Mouse (Mus musculus): ENCODE data around the gene Eif4e3. TPM values are rescaled to one million over a fixed set of nuclear protein-coding genes. Genes with fewer than 3 reads are reported as not detected.

Gene Eif4e3
- 10 to 100 TPM; 17.6 to 20.4 TPM for total RNA-seq (2021)

DNA sequence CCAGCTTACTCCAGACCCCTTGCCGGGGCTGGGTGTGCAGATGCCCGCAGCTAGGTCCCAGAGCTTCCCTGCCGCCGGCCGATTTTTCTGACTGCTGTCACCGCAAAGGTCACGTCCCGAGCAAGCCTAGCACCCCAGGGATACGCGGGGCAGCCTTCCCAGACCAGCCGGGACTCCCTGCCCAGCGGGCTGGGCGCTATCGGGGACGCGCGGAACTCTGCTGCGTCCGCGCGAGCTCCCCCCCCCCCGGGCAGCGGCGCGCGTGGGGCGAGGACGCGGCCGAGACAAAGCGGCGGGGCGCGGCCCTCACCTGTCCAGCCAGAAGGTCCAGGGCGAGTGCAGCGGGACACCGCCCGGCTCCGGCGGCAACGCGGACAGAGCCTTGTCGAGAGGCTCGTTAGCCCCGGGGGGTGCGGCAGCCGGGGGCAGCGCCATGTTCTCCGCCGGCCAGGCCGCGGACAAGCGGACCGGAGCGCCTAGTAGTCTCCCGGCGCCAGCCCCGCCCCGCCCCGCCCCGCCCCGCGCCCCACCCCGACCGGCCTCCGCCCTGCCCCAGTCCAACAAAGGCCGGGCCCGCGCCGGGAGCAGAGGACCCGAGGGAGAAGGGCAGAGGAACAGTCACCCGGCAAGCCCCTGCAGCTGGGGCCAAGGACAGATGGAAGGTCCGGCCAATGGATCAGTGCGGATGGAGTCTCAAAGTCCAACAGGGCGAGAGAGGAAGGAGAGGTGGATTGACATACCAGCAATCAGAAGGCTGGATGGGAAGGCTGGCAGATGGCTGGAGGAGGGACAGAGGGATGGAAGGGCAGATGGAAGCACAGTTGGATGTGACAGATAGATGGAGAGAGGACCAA, at the start of gene Eif4e3, which contains the start of gene Gm20696:
Gene Eif4e3, minus strand, starts transcription at position 454 of the 854 bp plus-strand sequence.
Gene Gm20696, minus strand, starts transcription at position 480 of the 854 bp plus-strand sequence.
- peak; percentile 71 for DNase-seq

DNA sequence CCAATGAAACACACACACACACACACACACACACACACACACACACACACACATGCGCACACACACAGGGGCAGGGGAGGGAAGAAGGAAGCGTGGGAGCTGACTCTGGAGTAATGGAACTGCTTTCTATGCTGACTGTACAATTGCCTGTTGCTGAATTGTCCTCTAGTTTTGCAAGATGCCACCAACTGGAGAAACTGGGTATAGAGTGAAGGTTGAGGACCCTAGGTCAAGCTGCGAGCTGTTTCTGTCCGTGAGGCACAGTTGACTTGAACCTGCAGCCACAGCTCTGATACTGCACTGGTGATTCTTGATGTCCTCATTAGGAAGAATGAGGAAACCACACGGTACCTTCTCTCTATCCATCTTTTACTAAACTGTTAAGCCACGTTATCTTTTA, 49.3 kb upstream of the Eif4e3 start:
- no peak for DNase-seq

DNA sequence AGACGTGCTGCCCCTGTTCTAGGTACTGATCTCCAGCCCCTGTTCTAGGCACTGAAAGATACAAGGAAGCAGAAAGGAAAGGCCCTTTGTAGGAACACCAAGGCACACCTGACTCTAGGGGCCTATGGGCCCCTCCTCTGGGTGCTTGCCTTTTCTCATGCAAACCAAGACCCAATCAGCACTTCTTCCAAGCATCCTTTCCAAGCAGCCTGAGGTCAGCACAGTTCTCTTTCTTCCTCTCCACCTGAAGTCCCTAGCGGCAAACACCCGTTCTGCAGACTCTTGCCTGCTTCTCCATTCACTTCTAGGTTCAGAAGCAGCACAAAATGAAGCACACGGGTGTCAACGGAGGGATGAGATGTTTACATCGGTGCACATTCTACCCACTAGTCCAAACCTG, 48.6 kb upstream of the Eif4e3 start:
- DNase-seq, result no peak

- no peak for DNase-seq
Measured at GRCm38 (mm10) chr6:99713256-99713655, 46.7 kb upstream of the Eif4e3 start.

- no peak for DNase-seq
Measured at GRCm38 (mm10) chr6:99711576-99712101, 45.1 kb upstream of the Eif4e3 start.

DNA sequence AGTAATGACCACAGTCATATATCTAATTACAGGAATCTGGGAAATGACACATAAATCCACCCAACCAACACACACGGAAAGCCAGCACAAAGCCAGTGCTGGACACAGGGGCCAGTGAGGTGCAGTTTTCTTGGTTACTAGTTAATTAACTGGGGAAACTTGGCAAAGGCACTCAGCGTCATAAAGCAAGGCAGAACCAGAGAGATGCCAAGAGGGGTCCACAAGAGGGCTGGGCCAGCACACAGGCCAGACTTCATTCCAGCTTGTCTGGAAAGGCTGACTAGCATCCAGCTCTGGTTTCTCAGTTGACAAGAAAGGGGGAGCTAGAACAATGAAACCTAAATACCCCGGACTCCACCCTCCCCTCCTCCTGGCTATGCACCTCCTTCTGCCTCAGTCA, 33.9 kb upstream of the Eif4e3 start:
- DNase-seq, result no peak

GRCm38 (mm10) chr6:99692916-99693841, 26.6 kb upstream of the Eif4e3 start:
- DNase-seq, result peak; percentile 17

- DNase-seq, result peak; percentile 21
Measured at GRCm38 (mm10) chr6:99692206-99692915, 25.8 kb upstream of the Eif4e3 start, which contains the start of gene Gpr27. Gene Gpr27 (plus strand): TSS chr6:99692679.

DNA sequence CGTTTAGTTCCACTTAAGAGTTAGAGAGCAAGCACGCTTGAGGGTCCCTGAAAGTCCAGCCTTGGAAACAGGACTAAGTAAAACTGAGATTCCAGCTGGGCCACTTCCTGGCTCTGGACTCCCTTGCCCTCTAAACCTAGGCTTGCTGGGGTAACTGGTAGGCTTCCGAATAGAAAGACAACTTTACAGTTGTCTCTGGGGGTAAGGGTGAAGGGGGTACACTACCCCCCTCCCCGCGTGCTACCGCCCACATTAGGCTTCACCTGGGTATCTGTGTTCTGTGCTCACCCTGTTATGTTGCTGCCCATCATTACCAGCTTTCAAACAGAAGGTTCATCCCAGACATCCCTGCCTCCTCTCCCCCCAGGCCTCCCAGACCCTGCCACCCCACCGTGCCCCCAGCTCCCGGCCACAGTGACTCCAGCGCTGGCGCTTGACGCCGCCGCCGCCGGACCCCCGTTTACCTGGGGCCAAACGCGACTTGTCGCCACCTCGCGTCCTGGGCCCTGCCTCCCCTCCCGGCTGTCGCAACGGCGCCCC, 25.2 kb upstream of the Eif4e3 start:
- DNase-seq, result no peak

DNA sequence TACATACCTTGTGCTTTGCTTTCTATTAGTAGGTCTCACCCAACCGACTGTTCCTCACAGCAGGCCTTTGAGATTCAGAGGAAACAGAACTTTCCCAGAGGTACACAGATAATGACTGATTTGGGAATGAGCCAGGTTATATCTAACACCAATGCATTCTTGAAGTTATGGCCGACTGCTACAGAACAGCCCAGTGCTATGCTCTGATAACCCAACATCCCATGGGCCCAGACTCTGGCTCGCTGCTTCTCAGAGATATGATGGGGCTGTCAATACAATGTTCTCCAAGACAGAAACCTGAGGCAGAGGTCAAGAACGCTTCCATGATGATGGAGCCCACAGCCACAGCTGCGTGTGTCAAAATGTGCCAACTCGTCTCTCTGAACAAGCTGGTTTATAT, 21.9 kb upstream of the Eif4e3 start:
- no peak for DNase-seq

GRCm38 (mm10) chr6:99684899-99685298, 18.3 kb upstream of the Eif4e3 start:
- no peak for DNase-seq

DNA sequence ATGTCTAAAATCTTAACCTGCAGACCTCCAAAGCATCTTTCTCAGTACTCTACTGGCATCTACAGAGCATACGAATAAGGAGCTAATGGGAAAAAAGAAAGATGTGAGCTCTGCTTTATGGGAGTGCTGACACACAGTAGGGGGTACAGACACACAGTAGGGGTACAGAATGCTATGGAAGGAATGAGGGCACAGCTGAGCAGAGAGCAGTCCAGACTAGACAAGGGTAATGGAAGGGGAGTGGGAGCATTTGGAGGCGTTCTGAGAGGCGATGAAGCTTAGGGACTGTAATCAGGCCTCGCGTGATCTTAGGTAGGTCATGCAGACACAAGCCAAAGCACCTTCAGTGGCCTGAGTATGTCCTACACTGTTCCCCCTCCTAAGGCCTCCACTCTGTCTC, 17.4 kb upstream of the Eif4e3 start:
- no peak for DNase-seq

GRCm38 (mm10) chr6:99678108-99678507, 11.5 kb upstream of the Eif4e3 start:
- DNase-seq, result no peak

GRCm38 (mm10) chr6:99677325-99677724, 10.8 kb upstream of the Eif4e3 start:
- DNase-seq, result no peak

DNA sequence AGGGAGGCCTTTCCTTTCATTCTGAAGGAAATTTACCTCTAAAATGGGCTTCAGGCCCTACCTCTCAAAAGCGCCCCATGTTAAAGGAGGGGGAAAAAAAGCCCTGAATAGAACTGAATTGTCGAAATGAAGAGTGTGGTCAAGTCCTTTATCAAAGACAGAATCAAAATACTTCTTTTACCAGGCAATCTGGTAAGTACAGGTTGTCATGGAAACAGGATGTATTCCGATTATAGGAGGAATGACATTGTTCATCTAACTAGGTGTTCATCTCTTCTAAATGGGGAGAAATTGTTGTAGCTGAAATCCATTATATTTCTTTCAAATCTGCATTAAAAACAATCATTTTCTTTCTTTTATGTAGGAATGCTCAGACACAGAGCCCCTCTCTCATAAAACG, 7.9 kb upstream of the Eif4e3 start:
- DNase-seq, result no peak

DNA sequence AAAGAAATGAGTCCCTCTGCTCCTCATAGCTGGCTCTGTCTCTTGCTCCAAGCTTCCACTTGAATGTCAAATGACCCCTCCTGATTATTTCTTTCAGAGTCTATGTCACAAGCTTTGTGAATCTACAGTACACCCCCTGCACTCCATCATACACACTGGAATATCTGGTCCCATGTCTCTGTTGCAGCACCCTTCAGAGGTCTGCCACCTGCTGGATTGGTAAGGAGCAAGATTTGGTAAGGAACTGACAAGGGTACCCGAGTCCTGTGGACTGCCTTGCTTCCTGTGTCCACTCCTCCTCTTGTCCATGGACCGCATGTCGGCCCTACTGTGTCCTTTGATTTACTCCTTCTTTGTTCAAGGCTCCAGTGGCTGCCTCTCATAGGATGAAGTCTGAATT, 5.2 kb upstream of the Eif4e3 start:
- DNase-seq, result no peak

DNA sequence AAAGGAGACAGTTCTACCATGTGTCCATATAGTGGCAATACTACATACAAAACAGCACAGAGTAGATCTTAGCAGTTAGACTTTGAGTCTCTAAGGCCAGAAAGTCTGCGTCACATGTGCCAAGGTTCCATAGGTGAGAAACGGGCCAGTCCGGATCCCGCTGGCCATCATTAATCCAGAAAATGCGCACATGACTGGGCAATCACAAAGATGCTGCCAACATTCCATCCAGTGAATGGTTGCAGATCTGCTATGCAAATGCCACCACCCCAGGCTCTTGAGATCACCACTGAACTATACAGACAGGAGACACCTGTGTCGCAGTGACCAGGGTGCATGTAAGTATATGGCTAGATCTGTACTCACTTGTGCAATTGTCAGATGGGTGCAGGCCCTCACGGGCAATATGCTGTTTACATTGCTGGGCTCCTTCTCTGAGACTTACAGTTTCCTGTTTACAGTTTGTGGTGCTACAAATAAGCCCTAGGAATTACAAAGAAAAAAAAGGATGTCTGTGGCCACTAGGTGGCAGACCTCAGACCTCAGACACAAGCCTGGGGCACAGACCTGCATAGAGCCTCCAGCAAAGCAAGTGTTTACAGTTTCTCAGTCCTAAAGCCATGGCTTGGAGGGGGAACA, 4.0 kb upstream of the Eif4e3 start:
- DNase-seq, result peak; percentile 70

DNA sequence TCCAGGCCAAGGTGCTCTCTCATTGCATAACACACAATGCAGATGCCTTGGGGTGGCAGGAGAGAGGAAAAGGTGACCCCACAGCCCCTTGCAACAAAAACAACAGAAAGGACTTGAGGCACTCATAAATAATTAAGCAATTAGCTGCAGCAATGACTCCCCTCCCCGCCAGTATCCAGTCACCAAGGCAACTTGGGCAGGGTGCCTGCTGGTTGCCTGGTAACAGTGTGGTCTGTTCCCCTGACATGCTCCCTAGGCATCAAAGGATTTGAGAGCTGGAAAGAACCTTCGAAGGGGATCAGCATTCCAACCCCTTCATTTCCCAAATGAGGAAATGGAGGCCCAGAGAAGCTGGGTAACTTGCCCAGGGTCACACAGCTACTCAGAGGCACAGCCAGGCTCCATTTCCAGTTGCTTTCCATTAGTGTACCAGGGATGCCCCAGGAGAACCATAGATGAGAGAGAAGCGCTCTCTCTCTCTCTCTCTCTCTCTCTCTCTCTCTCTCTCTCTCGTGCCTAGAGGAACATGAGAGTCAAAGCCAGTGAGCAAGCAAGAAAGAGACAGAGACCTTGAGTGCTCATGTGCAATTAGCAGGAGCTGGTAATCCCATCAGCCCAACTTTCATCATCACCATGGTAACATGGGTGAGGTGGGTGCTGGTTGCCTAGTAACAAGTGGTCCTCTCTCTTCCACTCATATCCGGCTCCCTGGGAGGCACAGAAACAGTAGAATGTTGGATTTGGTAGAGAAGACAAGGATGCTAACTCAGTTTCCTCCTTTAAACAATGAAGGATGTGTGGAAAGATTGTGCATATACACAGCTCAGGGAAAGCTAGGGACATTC, 3.1 kb upstream of the Eif4e3 start:
- DNase-seq, result no peak

DNA sequence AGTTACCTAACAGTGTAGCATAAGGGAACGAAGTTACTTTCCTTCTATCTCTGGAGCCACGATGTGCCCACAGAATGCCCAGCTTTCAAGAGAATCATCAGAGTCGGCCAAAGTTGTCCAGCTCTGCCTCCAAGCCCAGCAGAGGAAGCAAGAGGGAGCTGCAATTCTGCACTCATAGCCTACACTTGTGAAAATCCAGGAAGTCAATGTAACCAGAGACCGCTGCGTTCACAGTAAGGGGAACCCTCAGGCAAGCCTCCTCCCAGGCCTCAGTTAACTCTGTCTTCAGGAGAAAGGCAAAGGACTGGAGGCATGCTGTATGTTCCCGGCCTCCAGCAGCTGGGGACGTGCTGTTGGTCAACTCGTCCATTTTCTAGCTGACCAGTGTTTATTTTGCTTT, 719 bp upstream of the Eif4e3 start:
- no peak for DNase-seq

All from heart, postnatal 4 days (tissue).